Mouse (Mus musculus) kidney, adult 2 months (tissue): ENCODE measurements around the gene Rps2.

Experiments
- CTCF ChIP-seq: fragments of 200-500 bp; conservative IDR thresholded peaks from 2 replicates; pipeline ENCODE4 v1.5.1; 2011; ENCODE audit warnings: low read depth, mild to moderate bottlenecking, control low read depth, low read length, moderate library complexity, mixed read lengths; ENCODE audit not compliant: insufficient read depth, insufficient read length
- POLR2A ChIP-seq: fragments of 200-500 bp; IDR thresholded peaks from one replicate; pipeline ENCODE4 v1.6.1; 2011; ENCODE audit warnings: low read depth, low read length, control low read depth

DNA sequence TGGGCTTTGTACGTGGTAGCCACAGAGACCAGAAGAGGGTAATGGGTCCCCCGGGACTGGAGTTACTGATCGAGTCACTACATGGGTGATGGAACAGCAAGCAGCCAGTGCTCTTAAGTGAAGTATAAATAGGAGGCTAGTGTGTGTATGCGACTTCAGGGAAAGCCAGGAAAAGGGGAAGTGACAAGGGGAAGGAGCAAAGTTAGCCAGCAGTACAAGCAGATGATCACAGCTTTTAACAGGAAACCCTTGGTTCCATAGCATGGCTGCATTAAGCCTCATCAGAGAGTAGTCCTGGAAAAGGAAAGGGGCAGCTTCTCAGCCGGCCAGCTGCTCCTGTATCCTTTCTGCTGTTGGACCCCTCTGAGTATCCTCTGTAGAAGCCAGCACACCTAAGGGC lies 25.5 kb upstream of the Rps2 start:
- TF ChIP-seq POLR2A (no peak), CTCF (no peak)
